Mouse (Mus musculus) frontal cortex, postnatal 10 days (tissue): ENCODE data around the gene Lamtor1.

Experiments used
- DNase-seq, 2 experiments: peaks; one replicate each; pipeline ENCODE4 v3.0.0; 2022; ENCODE audit warnings: low spot score in 2 of 2, mixed read lengths in 1 of 2

Gene Lamtor1

GRCm38 (mm10) chr7:101955862-101956261 is 50.2 kb downstream of the Lamtor1 start:
- no peak for DNase-seq

GRCm38 (mm10) chr7:101956481-101956880 is 50.8 kb downstream of the Lamtor1 start:
- DNase-seq: no peak

- no peak for DNase-seq
These were observed 51.2 kb downstream of the Lamtor1 start for GRCm38 (mm10) chr7:101956911-101957310.

GRCm38 (mm10) chr7:101962829-101963228 is 57.1 kb downstream of the Lamtor1 start:
- DNase-seq: no peak

GRCm38 (mm10) chr7:101963621-101964020 is 57.9 kb downstream of the Lamtor1 start:
- no peak for DNase-seq

- no peak for DNase-seq
These were observed 58.8 kb downstream of the Lamtor1 start for GRCm38 (mm10) chr7:101964551-101964950.

GRCm38 (mm10) chr7:101965606-101966005 is 59.9 kb downstream of the Lamtor1 start:
- DNase-seq: no peak

- DNase-seq: no peak
These were observed 61.6 kb downstream of the Lamtor1 start for GRCm38 (mm10) chr7:101967256-101967655.

- DNase-seq: no peak
These were observed 63.0 kb downstream of the Lamtor1 start for GRCm38 (mm10) chr7:101968751-101969150.

GRCm38 (mm10) chr7:101969694-101970428 is 64.2 kb downstream of the Lamtor1 start:
- peak; percentile 79 to 84 for DNase-seq

GRCm38 (mm10) chr7:101970429-101970775 is 64.7 kb downstream of the Lamtor1 start:
- peak in 1 of 2 experiments; percentile 89 for DNase-seq

- peak; percentile 70 to 75 for DNase-seq
These were observed 65.2 kb downstream of the Lamtor1 start for GRCm38 (mm10) chr7:101970821-101971461.

GRCm38 (mm10) chr7:101971721-101972120 is 66.0 kb downstream of the Lamtor1 start:
- no peak for DNase-seq

- DNase-seq: no peak
These were observed 68.0 kb downstream of the Lamtor1 start for GRCm38 (mm10) chr7:101973730-101974129.

GRCm38 (mm10) chr7:101974505-101974904 is 68.8 kb downstream of the Lamtor1 start:
- no peak for DNase-seq
